Mouse (Mus musculus) hindbrain, embryonic 12.5 days (tissue): ENCODE measurements at regions not wholly inside any gene's neighbourhood (a gene's known extent, or its start where the extent isn't known, plus 50 kb on each side); places are given as distances from the start of the nearest gene placed in this dataset.

Experiments
- ATAC-seq: fragments of 200-750 bp; cut with Nextera tagmentation; 2 replicates; pipeline ENCODE4 v1.8.0; 2017; ENCODE audit warnings: moderate TSS enrichment; ENCODE audit not compliant: low FRiP score
- H3K27ac ChIP-seq: fragments of 300-500 bp; sonication (generic); 2 replicates; pipeline ENCODE4 v1.5.1; 2016; ENCODE audit warnings: mild to moderate bottlenecking
- H3K27me3 ChIP-seq: fragments of 300-500 bp; sonication (generic); 2 replicates; pipeline ENCODE4 v1.6.1; 2016; ENCODE audit warnings: mild to moderate bottlenecking
- H3K36me3 ChIP-seq: fragments of 300-500 bp; sonication (generic); 2 replicates; pipeline ENCODE4 v1.6.1; 2016; ENCODE audit warnings: mild to moderate bottlenecking
- H3K4me1 ChIP-seq: fragments of 300-500 bp; sonication (generic); 2 replicates; pipeline ENCODE4 v1.6.1; 2016
- H3K4me2 ChIP-seq: fragments of 300-500 bp; sonication (generic); replicated peaks from 2 replicates; pipeline ENCODE4 v1.6.1; 2016; ENCODE audit warnings: mild to moderate bottlenecking
- H3K4me3 ChIP-seq: fragments of 300-500 bp; sonication (generic); 2 replicates; pipeline ENCODE4 v1.5.1; 2016; ENCODE audit warnings: mild to moderate bottlenecking
- H3K9ac ChIP-seq: fragments of 300-500 bp; sonication (generic); 2 replicates; pipeline ENCODE4 v1.6.1; 2016; ENCODE audit warnings: mild to moderate bottlenecking, moderate library complexity
- H3K9me3 ChIP-seq: fragments of 300-500 bp; sonication (generic); replicated peaks from 2 replicates; pipeline ENCODE4 v1.6.1; 2016; ENCODE audit warnings: mild to moderate bottlenecking
- WGBS: fragments of 180-500 bp; shearing (Covaris S2); methylation state at CpG from one replicate; pipeline ENCODE4 v1.1.7; 2016; 5-methylcytosine and 5-hydroxymethylcytosine counted together

GRCm38 (mm10) chrX:11736481-11736880 lies 408.9 kb downstream of the H2al1j start:
- no peak overlapping the region for H3K4me3 ChIP-seq
- H3K9me3 ChIP-seq, result no peaks in the 10 kb centered on the region
- 80% methylated on average over 3 of the region's 3 CpGs for WGBS
- no peak overlapping the region for H3K27ac ChIP-seq
- H3K27me3 ChIP-seq, result peaks cover 69% of the 10 kb centered on the region
- no peak overlapping the region for H3K4me2 ChIP-seq
- no peaks in the 10 kb centered on the region for H3K36me3 ChIP-seq
- H3K4me1 ChIP-seq, result peaks cover 16% of the 10 kb centered on the region
- no peak for ATAC-seq
- no peak overlapping the region for H3K9ac ChIP-seq

GRCm38 (mm10) chrX:11739565-11739964 lies 411.9 kb downstream of the H2al1j start:
- Histone ChIP-seq H3K9me3 (no peaks in the 10 kb centered on the region), H3K4me1 (peaks cover 12% of the 10 kb centered on the region), H3K4me3 (no peak overlapping the region), H3K27me3 (peaks cover 46% of the 10 kb centered on the region), H3K9ac (no peak overlapping the region), H3K36me3 (no peaks in the 10 kb centered on the region), H3K27ac (peak overlapping the region; percentile 30; the same call in 1 of the 2 replicates), H3K4me2 (no peak overlapping the region)
- ATAC-seq, result no peak
- WGBS, result 59% methylated on average over 7 of the region's 7 CpGs

GRCm38 (mm10) chrX:11745911-11746310 lies 414.2 kb downstream of the Bcor start:
- 18% methylated on average over 3 of the region's 3 CpGs for WGBS
- H3K27me3 ChIP-seq, result peaks cover 7% of the 10 kb centered on the region
- H3K9ac ChIP-seq, result no peak overlapping the region
- H3K27ac ChIP-seq, result no peak overlapping the region
- H3K4me2 ChIP-seq, result no peak overlapping the region
- H3K9me3 ChIP-seq, result no peaks in the 10 kb centered on the region
- no peaks in the 10 kb centered on the region for H3K36me3 ChIP-seq
- H3K4me3 ChIP-seq, result no peak overlapping the region
- no peak for ATAC-seq
- H3K4me1 ChIP-seq, result no peaks in the 10 kb centered on the region

- Histone ChIP-seq H3K4me1 (no peaks in the 10 kb centered on the region), H3K9me3 (no peaks in the 10 kb centered on the region), H3K9ac (no peak overlapping the region), H3K36me3 (no peaks in the 10 kb centered on the region), H3K27ac (no peak overlapping the region), H3K4me2 (no peak overlapping the region), H3K4me3 (no peak overlapping the region), H3K27me3 (peaks cover 13% of the 10 kb centered on the region)
- 86% methylated on average over 4 of the region's 4 CpGs for WGBS
- ATAC-seq, result no peak
These were observed 412.6 kb downstream of the Bcor start for GRCm38 (mm10) chrX:11747386-11748121.

GRCm38 (mm10) chrX:11748278-11748677 lies 411.9 kb downstream of the Bcor start:
- no peak for ATAC-seq

GRCm38 (mm10) chrX:11752513-11752912 lies 407.6 kb downstream of the Bcor start:
- Histone ChIP-seq H3K27me3 (peaks cover 23% of the 10 kb centered on the region), H3K9me3 (no peaks in the 10 kb centered on the region), H3K4me1 (no peaks in the 10 kb centered on the region), H3K4me3 (no peak overlapping the region), H3K9ac (no peak overlapping the region), H3K27ac (no peak overlapping the region), H3K4me2 (no peak overlapping the region), H3K36me3 (no peaks in the 10 kb centered on the region)
- 75% methylated on average over 5 of the region's 5 CpGs for WGBS
- no peak for ATAC-seq

More at GRCm38 (mm10) chrX:11748278-11748677, 411.9 kb downstream of the Bcor start:
- H3K36me3 ChIP-seq, result no peaks in the 10 kb centered on the region
- H3K27me3 ChIP-seq, result peaks cover 16% of the 10 kb centered on the region
- no peaks in the 10 kb centered on the region for H3K9me3 ChIP-seq
- no peaks in the 10 kb centered on the region for H3K4me1 ChIP-seq
- no peak overlapping the region for H3K4me3 ChIP-seq
- no peak overlapping the region for H3K4me2 ChIP-seq
- H3K27ac ChIP-seq, result no peak overlapping the region
- 62% methylated on average over 4 of the region's 4 CpGs for WGBS
- H3K9ac ChIP-seq, result no peak overlapping the region

- H3K27me3 ChIP-seq, result peaks cover 21% of the 10 kb centered on the region
- H3K4me1 ChIP-seq, result no peaks in the 10 kb centered on the region
- no peak overlapping the region for H3K4me3 ChIP-seq
- H3K36me3 ChIP-seq, result no peaks in the 10 kb centered on the region
- H3K27ac ChIP-seq, result no peak overlapping the region
- ATAC-seq, result no peak
- H3K4me2 ChIP-seq, result no peak overlapping the region
- H3K9ac ChIP-seq, result no peak overlapping the region
- 32% methylated on average over 12 of the region's 13 CpGs for WGBS
- no peaks in the 10 kb centered on the region for H3K9me3 ChIP-seq
These were observed 407.1 kb downstream of the Bcor start for GRCm38 (mm10) chrX:11752973-11753590.

GRCm38 (mm10) chrX:11755046-11755445 lies 405.1 kb downstream of the Bcor start:
- Histone ChIP-seq H3K9me3 (no peaks in the 10 kb centered on the region), H3K9ac (no peak overlapping the region), H3K27me3 (peaks cover 21% of the 10 kb centered on the region), H3K36me3 (no peaks in the 10 kb centered on the region), H3K4me3 (no peak overlapping the region), H3K27ac (no peak overlapping the region), H3K4me2 (no peak overlapping the region), H3K4me1 (no peaks in the 10 kb centered on the region)
- 87% methylated on average over 2 of the region's 2 CpGs for WGBS
- ATAC-seq, result no peak

- Histone ChIP-seq H3K9me3 (no peaks in the 10 kb centered on the region), H3K4me2 (no peak overlapping the region), H3K27me3 (peaks cover 8% of the 10 kb centered on the region; the same call in 1 of the 2 replicates), H3K9ac (no peak overlapping the region), H3K27ac (no peak overlapping the region), H3K4me1 (no peaks in the 10 kb centered on the region), H3K4me3 (no peak overlapping the region), H3K36me3 (no peaks in the 10 kb centered on the region)
- WGBS, result 76% methylated on average over 17 of the region's 17 CpGs
- no peak for ATAC-seq
These were observed 396.6 kb downstream of the Bcor start for GRCm38 (mm10) chrX:11763351-11764082.

- WGBS, result 65% methylated on average over 6 of the region's 6 CpGs
- no peak overlapping the region for H3K4me3 ChIP-seq
- ATAC-seq, result no peak
These were observed 383.8 kb downstream of the Bcor start for GRCm38 (mm10) chrX:11776236-11776899.

GRCm38 (mm10) chrX:11795010-11795409 lies 365.1 kb downstream of the Bcor start:
- H3K9ac ChIP-seq, result no peak overlapping the region
- H3K36me3 ChIP-seq, result no peaks in the 10 kb centered on the region
- WGBS, result 71% methylated on average over 6 of the region's 6 CpGs
- H3K27me3 ChIP-seq, result peaks cover 53% of the 10 kb centered on the region
- H3K9me3 ChIP-seq, result no peaks in the 10 kb centered on the region
- H3K4me1 ChIP-seq, result 0 out of 2 replicates have a peak, but pooled peaks cover 3% of the 10 kb centered on the region
- no peak overlapping the region for H3K4me2 ChIP-seq
- ATAC-seq, result no peak
- H3K4me3 ChIP-seq, result no peak overlapping the region
- H3K27ac ChIP-seq, result no peak overlapping the region

More at GRCm38 (mm10) chrX:11776236-11776899, 383.8 kb downstream of the Bcor start:
- no peaks in the 10 kb centered on the region for H3K4me1 ChIP-seq
- no peaks in the 10 kb centered on the region for H3K36me3 ChIP-seq
- no peak overlapping the region for H3K27ac ChIP-seq
- H3K27me3 ChIP-seq, result peaks cover 5% of the 10 kb centered on the region
- H3K9me3 ChIP-seq, result no peaks in the 10 kb centered on the region
- H3K9ac ChIP-seq, result no peak overlapping the region
- no peak overlapping the region for H3K4me2 ChIP-seq

GRCm38 (mm10) chrX:11797870-11798269 lies 362.3 kb downstream of the Bcor start:
- 0 out of 2 replicates have a peak overlapping the region, but pooled peaks have one; percentile 3 for H3K4me2 ChIP-seq
- H3K9ac ChIP-seq, result no peak overlapping the region
- peaks cover 51% of the 10 kb centered on the region for H3K27me3 ChIP-seq
- no peaks in the 10 kb centered on the region for H3K36me3 ChIP-seq
- H3K9me3 ChIP-seq, result no peaks in the 10 kb centered on the region
- ATAC-seq, result peak; percentile 79
- 17% methylated on average over 10 of the region's 11 CpGs for WGBS
- no peak overlapping the region for H3K4me3 ChIP-seq
- peak overlapping the region; percentile 52 for H3K27ac ChIP-seq
- 0 out of 2 replicates have a peak, but pooled peaks cover 3% of the 10 kb centered on the region for H3K4me1 ChIP-seq
